ENCODE assay signal across 12 mouse cellular contexts in the genomic region with DNA sequence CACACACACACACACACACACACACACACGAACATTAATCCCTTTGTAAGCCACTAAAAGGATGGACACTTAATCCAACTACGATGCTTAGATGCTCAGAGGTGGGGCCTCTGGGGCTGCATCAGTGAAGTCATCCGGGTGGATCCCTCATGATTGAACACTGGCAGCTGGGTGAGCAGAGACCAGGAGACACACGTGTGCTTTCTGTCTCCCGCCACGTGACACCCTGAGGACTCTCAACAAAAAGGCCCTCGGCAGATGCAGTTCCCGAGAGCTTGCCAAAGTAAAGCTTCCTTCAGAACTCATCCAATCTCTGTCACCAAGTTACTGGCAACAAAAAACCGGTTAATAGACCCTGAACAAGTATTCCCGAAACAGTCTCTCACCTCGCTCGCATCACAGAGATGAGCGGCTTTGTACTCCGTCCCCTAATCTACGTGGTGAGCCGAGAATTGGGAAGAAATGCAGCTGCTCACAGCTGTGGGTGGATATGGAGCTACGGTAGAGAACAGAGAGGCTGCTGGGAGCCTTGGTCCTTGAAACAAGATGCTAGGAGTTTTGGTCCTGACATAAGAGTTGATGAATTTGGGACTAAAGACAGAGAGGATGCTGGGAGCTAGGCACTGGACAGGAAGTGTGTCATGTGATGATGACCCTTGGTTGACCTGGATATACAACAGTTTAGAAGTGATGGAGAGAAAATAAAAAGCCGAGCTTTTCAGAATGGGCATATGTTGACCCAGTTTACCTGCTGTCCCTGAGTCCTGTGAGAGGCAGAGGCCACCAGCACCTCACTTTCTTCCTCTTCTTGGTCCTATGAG. TPM values are rescaled to one million over a fixed set of nuclear protein-coding genes. Genes with fewer than 3 reads are reported as not detected.
A peak's percentile ranks its signal among the peaks of the same experiment; 100 is the strongest.
DNase-seq lines count a peak whose midpoint lies in the region; ATAC-seq and TF ChIP-seq lines count a peak whose summit lies in the region.
"Had no signal": no experiment of that assay in that cellular context is flagged by ENCODE, and none has a peak within 500 bp of the region (broad histone marks: within the 10 kb centered on the region; RNA-seq: fewer than 3 reads in every experiment).

No protein-coding gene starts in this region.

- no peaks in the 10 kb centered on the region for H3K9me3 ChIP-seq in hindbrain, embryonic 13.5 days
- H3K9me3 ChIP-seq in neural tube, embryonic 15.5 days (replicated peaks): no peaks in the 10 kb centered on the region

- intact Hi-C loops in heart, postnatal 36 days (cut with DNase I): loop anchor here (2.0 kb wide), 1 partner anchor 26 kb away; the partner anchor contains the start of gene Zfp428

- no peaks in the 10 kb centered on the region for H3K27me3 ChIP-seq in hindbrain, embryonic 13.5 days
- H3K27me3 ChIP-seq in neural tube, embryonic 15.5 days (replicated peaks): no peaks in the 10 kb centered on the region

- H3K4me3 ChIP-seq in cortical plate, adult 2 months (ENCODE audit: insufficient read depth, low read length): peak overlapping the region; percentile 61
- peak overlapping the region; percentile 80 for H3K4me3 ChIP-seq in hindbrain, embryonic 13.5 days
- H3K4me3 ChIP-seq in neural tube, embryonic 15.5 days (replicated peaks): peak overlapping the region; percentile 67

- TF ChIP-seq POLR2A in cortical plate, adult 2 months (IDR thresholded peaks at IDR 0.05; ENCODE audit: extremely low read depth, insufficient read depth, low read length): 0 out of 2 replicates have a peak, but pooled peaks have one; percentile 6

- WGBS in hindbrain, embryonic 13.5 days: 57% methylated on average over 18 of the region's 18 CpGs
- WGBS in neural tube, embryonic 15.5 days: 43% methylated on average over 18 of the region's 18 CpGs

- H3K4me2 ChIP-seq in hindbrain, embryonic 13.5 days: peak overlapping the region; percentile 75
- peak overlapping the region; percentile 77 for H3K4me2 ChIP-seq in neural tube, embryonic 15.5 days

- no peak for TF ChIP-seq CTCF in cortical plate, adult 2 months (IDR thresholded peaks at IDR 0.05; ENCODE audit: extremely low read depth, insufficient read depth, low read length)

- H3K9ac ChIP-seq in hindbrain, embryonic 13.5 days: peak overlapping the region; percentile 96
- peak overlapping the region; percentile 81 for H3K9ac ChIP-seq in neural tube, embryonic 15.5 days (replicated peaks)

- peak overlapping the region; percentile 51; the same call in 1 of the 2 replicates for H3K27ac ChIP-seq in cortical plate, adult 2 months (ENCODE audit: insufficient read depth, low read length)
- H3K27ac ChIP-seq in hindbrain, embryonic 13.5 days: 0 out of 2 replicates have a peak overlapping the region, but pooled peaks have one; percentile 23
- peak overlapping the region; percentile 23; the same call in 1 of the 2 replicates for H3K27ac ChIP-seq in neural tube, embryonic 15.5 days (replicated peaks)

- DNase-seq in heart, adult 9 months (ENCODE audit: low spot score in 2 of 2): peak; percentile 57 to 61
- DNase-seq in heart, postnatal 36 days: no peak
- no peak for DNase-seq in T-cell, adult 2 months (ENCODE audit: low spot score)
- no peak for DNase-seq in embryo, embryonic 9.5 days (ENCODE audit: extremely low spot score)
- DNase-seq in adrenal gland, postnatal 36 days: no peak

- H3K4me1 ChIP-seq in cortical plate, adult 2 months (ENCODE audit: control insufficient read depth, insufficient read depth, low read length): peaks cover 2% of the 10 kb centered on the region
- H3K4me1 ChIP-seq in hindbrain, embryonic 13.5 days (replicated peaks): peaks cover 52% of the 10 kb centered on the region
- peaks cover 50% of the 10 kb centered on the region for H3K4me1 ChIP-seq in neural tube, embryonic 15.5 days

- ATAC-seq in hindbrain, embryonic 13.5 days (ENCODE audit: low FRiP score): no peak
- no peak for ATAC-seq in neural tube, embryonic 15.5 days (ENCODE audit: low FRiP score)

- H3K36me3 ChIP-seq in hindbrain, embryonic 13.5 days: no peaks in the 10 kb centered on the region
- H3K36me3 ChIP-seq in neural tube, embryonic 15.5 days: no peaks in the 10 kb centered on the region

RNA-seq across cellular contexts. Expression of gene Cadm4, which starts 1.5 kb away (rescaled TPM):
- total RNA-seq in heart, postnatal 36 days (2021): 10 to 100 TPM; 13.1 to 13.6 TPM
- 234 and 237 TPM in 2 replicates for polyA plus RNA-seq in cortical plate, adult 2 months (2012; rRNA removed)
- 67.2 and 67.9 TPM in 2 replicates for polyA plus RNA-seq in hindbrain, embryonic 13.5 days (2015; fragmentation: Nextera tagmentation; extraction: Ambion mirVana)
- polyA plus RNA-seq in neural tube, embryonic 15.5 days (2015; fragmentation: Nextera tagmentation; extraction: Ambion mirVana): 67.2 and 90.6 TPM in 2 replicates
- total RNA-seq in adrenal gland, postnatal 36 days (2021): 1 to 10 TPM; 2.8 to 3.6 TPM
- total RNA-seq: megakaryocyte progenitor cell, adult 5-6 weeks had no signal

RNA-seq across cellular contexts. Expression of gene Plaur, which starts 18.0 kb away (rescaled TPM):
- 1 to 10 TPM; 1.9 to 3.3 TPM for total RNA-seq in heart, postnatal 36 days (2021)
- 1.3 and 1.5 TPM in 2 replicates for polyA plus RNA-seq in cortical plate, adult 2 months (2012; rRNA removed)
- polyA plus RNA-seq in hindbrain, embryonic 13.5 days (2015; fragmentation: Nextera tagmentation; extraction: Ambion mirVana): 1.2 and 1.6 TPM in 2 replicates
- polyA plus RNA-seq in neural tube, embryonic 15.5 days (2015; fragmentation: Nextera tagmentation; extraction: Ambion mirVana): 1.7 and 4.6 TPM in 2 replicates
- 1 to 10 TPM; 7.9 to 9.8 TPM for total RNA-seq in adrenal gland, postnatal 36 days (2021)

RNA-seq across cellular contexts. Expression of gene Zfp428, which starts 26.5 kb away (rescaled TPM):
- 10 to 100 TPM; 11.5 to 13.8 TPM for total RNA-seq in heart, postnatal 36 days (2021)
- polyA plus RNA-seq in cortical plate, adult 2 months (2012; rRNA removed): 71.7 and 73.4 TPM in 2 replicates
- polyA plus RNA-seq in hindbrain, embryonic 13.5 days (2015; fragmentation: Nextera tagmentation; extraction: Ambion mirVana): 259 and 270 TPM in 2 replicates
- 215 and 282 TPM in 2 replicates for polyA plus RNA-seq in neural tube, embryonic 15.5 days (2015; fragmentation: Nextera tagmentation; extraction: Ambion mirVana)
- 1 to 10 TPM; 6.0 to 6.8 TPM for total RNA-seq in adrenal gland, postnatal 36 days (2021)

RNA-seq across cellular contexts. Expression of gene Irgc1, which starts 28.2 kb away (rescaled TPM):
- not detected for total RNA-seq in heart, postnatal 36 days (2021)
- 0.55 and 1.4 TPM in 2 replicates for polyA plus RNA-seq in cortical plate, adult 2 months (2012; rRNA removed)
- polyA plus RNA-seq in hindbrain, embryonic 13.5 days (2015; fragmentation: Nextera tagmentation; extraction: Ambion mirVana): not detected in 2 replicates
- polyA plus RNA-seq in neural tube, embryonic 15.5 days (2015; fragmentation: Nextera tagmentation; extraction: Ambion mirVana): not detected in 2 replicates
- not detected for total RNA-seq in adrenal gland, postnatal 36 days (2021)
- total RNA-seq: MEL had no signal
- polyA plus RNA-seq: heart, embryonic 14.5 days had no signal

RNA-seq across cellular contexts. Expression of gene AC161166.1, which starts 31.9 kb away (rescaled TPM):
- total RNA-seq in heart, postnatal 36 days (2021): not detected
- not detected in 2 replicates for polyA plus RNA-seq in cortical plate, adult 2 months (2012; rRNA removed)
- 1.1 and 1.6 TPM in 2 replicates for polyA plus RNA-seq in hindbrain, embryonic 13.5 days (2015; fragmentation: Nextera tagmentation; extraction: Ambion mirVana)
- 0.98 and 1.2 TPM in 2 replicates for polyA plus RNA-seq in neural tube, embryonic 15.5 days (2015; fragmentation: Nextera tagmentation; extraction: Ambion mirVana)
- total RNA-seq in adrenal gland, postnatal 36 days (2021): not detected
- total RNA-seq: left cerebral cortex, adult 8-10 months; megakaryocyte progenitor cell, adult 5-6 weeks; MEL had no signal

Comparison
In these comparisons a context has a peak if more than half of its experiments do, and no peak if none do; other contexts are left out.
1. DNase-seq: peak in heart, adult 9 months (2 of 2); none in heart, postnatal 36 days (0 of 2), T-cell, adult 2 months (single experiment), embryo, embryonic 9.5 days (single experiment) and adrenal gland, postnatal 36 days (0 of 2).
2. Peak in every context shown above with its lines, with median percentiles within 50 percentile points of each other: H3K27ac ChIP-seq and H3K4me3 ChIP-seq.